Mouse (Mus musculus) hindbrain, embryonic 15.5 days (tissue): ENCODE measurements at regions not wholly inside any gene's neighbourhood (a gene's known extent, or its start where the extent isn't known, plus 50 kb on each side); places are given as distances from the start of the nearest gene placed in this dataset.
A peak's percentile ranks its signal among the peaks of the same experiment; 100 is the strongest.

Experiments
- ATAC-seq: fragments of 200-750 bp; cut with Nextera tagmentation; 2 replicates; pipeline ENCODE4 v1.8.0; 2017; ENCODE audit warnings: low read depth, moderate number of reproducible peaks, moderate TSS enrichment; ENCODE audit not compliant: low FRiP score
- H3K27ac ChIP-seq: fragments of 300-500 bp; sonication (generic); replicated peaks from 2 replicates; pipeline ENCODE4 v1.5.1; 2015; ENCODE audit warnings: mild to moderate bottlenecking, inconsistent platforms
- H3K27me3 ChIP-seq: fragments of 300-500 bp; sonication (generic); 2 replicates; pipeline ENCODE4 v1.6.1; 2015; ENCODE audit warnings: control low read depth, inconsistent platforms
- H3K36me3 ChIP-seq: fragments of 300-500 bp; sonication (generic); 2 replicates; pipeline ENCODE4 v1.6.1; 2015; ENCODE audit warnings: control low read depth, inconsistent platforms
- H3K4me1 ChIP-seq: fragments of 300-500 bp; sonication (generic); replicated peaks from 2 replicates; pipeline ENCODE4 v1.6.1; 2015; ENCODE audit warnings: control low read depth, inconsistent platforms
- H3K4me2 ChIP-seq: fragments of 300-500 bp; sonication (generic); 2 replicates; pipeline ENCODE4 v1.6.1; 2015; ENCODE audit warnings: moderate library complexity, mild to moderate bottlenecking, inconsistent platforms
- H3K4me3 ChIP-seq: fragments of 300-500 bp; sonication (generic); 2 replicates; pipeline ENCODE4 v1.5.1; 2015; ENCODE audit warnings: mild to moderate bottlenecking, inconsistent platforms
- H3K9ac ChIP-seq: fragments of 300-500 bp; sonication (generic); 2 replicates; pipeline ENCODE4 v1.6.1; 2015; ENCODE audit warnings: inconsistent platforms
- H3K9me3 ChIP-seq: fragments of 300-500 bp; sonication (generic); 2 replicates; pipeline ENCODE4 v1.6.1; 2016; ENCODE audit warnings: control low read depth, inconsistent platforms
- WGBS: fragments of 180-500 bp; shearing (Covaris S2); methylation state at CpG from one replicate; pipeline ENCODE4 v1.1.7; 2015; 5-methylcytosine and 5-hydroxymethylcytosine counted together

DNA sequence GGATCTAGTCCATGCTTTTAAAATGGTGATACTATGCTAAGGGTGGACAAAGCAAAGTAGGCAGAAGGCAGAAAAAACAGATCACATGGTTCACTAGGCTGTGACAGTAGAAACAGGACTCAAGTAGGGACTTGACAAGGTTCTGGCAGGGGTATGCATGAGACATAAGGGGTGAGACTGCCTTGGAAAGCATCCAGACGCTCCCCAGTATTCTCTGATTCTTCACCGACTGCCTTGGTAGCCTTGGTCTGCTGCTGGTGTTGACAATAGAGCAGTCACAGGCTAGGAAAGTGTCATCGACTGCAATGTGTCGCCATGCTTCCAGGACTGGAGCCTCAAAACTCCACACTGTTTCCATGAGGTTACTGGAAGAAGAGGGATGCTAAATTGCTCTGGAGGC, 278.1 kb upstream of the Impad1 start:
- H3K27me3 ChIP-seq, result no peaks in the 10 kb centered on the region
- no peaks in the 10 kb centered on the region for H3K4me1 ChIP-seq
- no peak overlapping the region for H3K27ac ChIP-seq
- peak; percentile 34; the same call in 1 of the 2 replicates for ATAC-seq
- H3K36me3 ChIP-seq, result no peaks in the 10 kb centered on the region
- no peak overlapping the region for H3K4me2 ChIP-seq
- no peak overlapping the region for H3K9ac ChIP-seq
- WGBS, result 76% methylated on average over 4 of the region's 4 CpGs
- H3K4me3 ChIP-seq, result no peak overlapping the region
- H3K9me3 ChIP-seq, result no peaks in the 10 kb centered on the region

DNA sequence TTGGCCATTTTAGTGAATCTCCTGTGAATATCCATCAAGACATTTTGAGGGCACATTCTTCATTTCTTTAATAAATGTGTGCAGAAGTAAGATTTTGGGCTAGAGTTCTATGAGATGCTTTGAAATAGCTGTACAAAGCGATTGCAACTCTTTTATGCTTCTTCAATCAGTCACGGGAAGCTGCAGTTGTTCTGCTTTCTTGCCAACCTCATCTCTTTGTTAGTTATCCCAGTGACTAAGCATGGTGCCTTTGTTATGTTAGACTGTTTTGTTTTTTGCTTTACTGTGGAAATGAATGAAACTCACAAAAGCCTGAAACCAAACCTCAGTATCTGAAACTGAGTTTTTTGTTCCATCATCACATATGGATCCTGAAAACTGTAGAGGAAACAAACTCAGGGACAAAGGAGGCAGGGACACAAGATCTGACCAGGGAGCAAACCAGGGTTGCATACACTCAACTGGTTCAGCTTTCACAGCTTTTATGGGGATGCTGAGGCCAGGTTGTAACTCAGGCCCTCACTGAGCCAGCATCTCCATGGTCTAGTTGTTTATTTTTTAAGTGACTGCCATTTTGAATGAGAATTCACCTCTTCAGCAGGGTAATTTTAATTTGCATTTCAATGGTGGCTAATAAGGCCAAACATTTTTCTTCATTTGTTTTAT, 266.3 kb upstream of the Impad1 start:
- H3K4me1 ChIP-seq, result no peaks in the 10 kb centered on the region
- no peak overlapping the region for H3K4me2 ChIP-seq
- WGBS, result 16% methylated on average over 2 of the region's 2 CpGs
- H3K4me3 ChIP-seq, result no peak overlapping the region
- H3K27ac ChIP-seq, result no peak overlapping the region
- no peak for ATAC-seq
- no peaks in the 10 kb centered on the region for H3K27me3 ChIP-seq
- H3K36me3 ChIP-seq, result no peaks in the 10 kb centered on the region
- H3K9me3 ChIP-seq, result no peaks in the 10 kb centered on the region
- no peak overlapping the region for H3K9ac ChIP-seq

DNA sequence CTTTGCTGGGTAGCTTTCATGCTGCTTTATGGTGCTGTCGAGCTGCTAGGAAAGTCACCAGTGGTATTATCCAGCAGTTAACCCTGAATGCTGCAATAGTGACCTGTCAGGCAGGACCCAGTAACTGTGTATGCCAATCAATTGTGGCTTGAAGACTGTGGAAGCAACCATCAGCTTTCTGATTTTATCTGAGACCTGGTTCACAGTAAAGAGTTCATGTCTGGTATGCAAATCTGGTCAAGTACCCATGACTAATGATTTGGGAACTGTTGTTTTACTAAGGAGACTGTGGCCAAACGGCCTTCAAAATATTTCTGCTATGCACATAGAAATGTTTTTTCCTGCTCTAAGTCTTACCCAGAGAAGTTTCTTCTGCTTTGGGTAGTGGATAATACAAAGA, 236.8 kb upstream of the Impad1 start:
- no peaks in the 10 kb centered on the region for H3K36me3 ChIP-seq
- H3K9ac ChIP-seq, result no peak overlapping the region
- no peak overlapping the region for H3K27ac ChIP-seq
- 70% methylated on average over 2 of the region's 2 CpGs for WGBS
- H3K4me3 ChIP-seq, result no peak overlapping the region
- no peaks in the 10 kb centered on the region for H3K9me3 ChIP-seq
- no peaks in the 10 kb centered on the region for H3K4me1 ChIP-seq
- H3K4me2 ChIP-seq, result no peak overlapping the region
- H3K27me3 ChIP-seq, result no peaks in the 10 kb centered on the region
- ATAC-seq, result no peak

DNA sequence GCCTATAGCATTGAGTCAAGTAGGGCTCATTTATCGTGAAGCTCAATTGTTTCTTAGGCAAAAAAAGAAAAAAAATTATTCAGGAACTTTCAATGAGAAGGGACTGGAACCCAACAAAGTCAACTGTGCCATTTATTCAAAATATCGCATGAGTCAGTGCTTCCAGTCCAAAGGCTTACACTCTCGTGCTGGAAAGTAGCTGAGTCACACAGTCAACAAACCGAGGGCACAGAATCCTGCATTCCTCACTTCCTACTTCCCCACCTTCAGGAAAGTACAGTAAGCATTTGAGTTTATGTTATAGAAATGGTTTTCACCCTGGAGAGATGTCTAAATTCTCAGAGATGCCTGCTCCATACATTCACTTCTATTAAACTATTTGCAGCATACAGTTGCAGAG, 194.3 kb upstream of the Impad1 start:
- Histone ChIP-seq H3K27ac (no peak overlapping the region), H3K9me3 (no peaks in the 10 kb centered on the region), H3K4me3 (no peak overlapping the region), H3K4me2 (no peak overlapping the region), H3K9ac (no peak overlapping the region), H3K4me1 (no peaks in the 10 kb centered on the region), H3K36me3 (no peaks in the 10 kb centered on the region), H3K27me3 (no peaks in the 10 kb centered on the region)
- ATAC-seq, result no peak
- 87% methylated on average over 4 of the region's 4 CpGs for WGBS

DNA sequence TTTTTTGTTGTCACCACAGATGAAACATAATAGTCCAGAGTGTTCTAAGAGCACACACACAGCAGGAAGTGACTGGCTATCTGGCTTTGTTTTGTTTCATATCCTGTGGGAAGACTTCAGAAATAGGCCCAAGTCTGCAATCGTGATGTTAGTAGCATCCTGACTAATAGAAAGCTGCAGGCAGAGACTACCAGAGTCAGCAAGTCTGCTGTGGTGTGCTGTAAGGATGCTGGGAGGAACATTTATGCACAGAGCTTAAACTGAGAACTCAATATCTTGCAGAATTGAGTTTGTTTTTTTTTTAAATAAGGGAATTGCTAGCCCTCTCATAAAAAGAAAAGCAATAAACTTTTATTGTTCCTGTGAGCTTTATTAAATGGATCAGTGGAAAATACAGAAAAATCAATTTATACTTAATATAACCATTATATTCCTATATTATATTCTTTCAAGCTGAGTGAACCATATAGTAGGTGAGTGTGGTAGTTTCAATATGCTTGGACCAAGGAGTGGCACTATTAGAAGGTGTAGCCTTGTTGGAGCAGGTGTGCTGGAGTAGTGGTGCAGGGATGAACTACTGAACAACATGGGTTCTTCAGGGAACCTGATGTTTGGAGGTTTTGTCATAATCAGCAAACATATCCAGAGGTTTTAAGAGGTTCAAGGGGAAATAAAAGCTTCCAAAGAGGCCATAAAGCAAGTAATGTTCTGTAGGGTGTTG, 190.5 kb upstream of the Impad1 start:
- no peak overlapping the region for H3K27ac ChIP-seq
- H3K4me1 ChIP-seq, result no peaks in the 10 kb centered on the region
- no peaks in the 10 kb centered on the region for H3K36me3 ChIP-seq
- H3K4me2 ChIP-seq, result no peak overlapping the region
- no peak overlapping the region for H3K9ac ChIP-seq
- no peaks in the 10 kb centered on the region for H3K9me3 ChIP-seq
- 64% methylated on average over 1 of the region's 1 CpGs for WGBS
- no peak overlapping the region for H3K4me3 ChIP-seq
- ATAC-seq, result no peak
- H3K27me3 ChIP-seq, result no peaks in the 10 kb centered on the region

DNA sequence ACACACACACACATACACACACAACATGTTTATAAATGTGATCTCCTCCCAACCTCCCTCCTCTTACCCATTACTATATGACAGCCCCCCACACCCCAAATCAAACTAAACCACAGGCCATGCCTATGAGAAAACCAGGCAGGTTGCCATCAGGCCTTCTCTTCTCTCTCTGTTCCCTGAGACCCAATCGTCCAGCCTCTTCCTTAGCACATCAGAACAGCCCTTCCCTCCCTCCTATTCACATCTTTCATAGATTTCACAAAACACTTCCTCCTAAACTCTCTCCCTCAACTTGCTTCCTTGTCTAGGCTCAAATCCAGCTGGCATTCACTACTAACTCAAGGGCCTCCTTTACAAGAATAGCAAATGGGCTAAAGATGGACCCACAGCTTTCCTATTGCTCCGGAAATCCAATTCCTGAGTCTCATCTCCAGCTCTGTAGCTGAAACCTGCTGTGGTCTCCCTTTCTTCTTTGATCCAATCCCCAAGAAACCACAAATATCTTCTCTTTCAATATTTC, 178.7 kb upstream of the Impad1 start:
- no peak overlapping the region for H3K4me3 ChIP-seq
- no peaks in the 10 kb centered on the region for H3K9me3 ChIP-seq
- ATAC-seq, result no peak
- no peak overlapping the region for H3K27ac ChIP-seq
- H3K36me3 ChIP-seq, result no peaks in the 10 kb centered on the region
- H3K27me3 ChIP-seq, result no peaks in the 10 kb centered on the region
- no peak overlapping the region for H3K4me2 ChIP-seq
- no peak overlapping the region for H3K9ac ChIP-seq
- no peaks in the 10 kb centered on the region for H3K4me1 ChIP-seq
- WGBS, result 91% methylated on average over 2 of the region's 2 CpGs

DNA sequence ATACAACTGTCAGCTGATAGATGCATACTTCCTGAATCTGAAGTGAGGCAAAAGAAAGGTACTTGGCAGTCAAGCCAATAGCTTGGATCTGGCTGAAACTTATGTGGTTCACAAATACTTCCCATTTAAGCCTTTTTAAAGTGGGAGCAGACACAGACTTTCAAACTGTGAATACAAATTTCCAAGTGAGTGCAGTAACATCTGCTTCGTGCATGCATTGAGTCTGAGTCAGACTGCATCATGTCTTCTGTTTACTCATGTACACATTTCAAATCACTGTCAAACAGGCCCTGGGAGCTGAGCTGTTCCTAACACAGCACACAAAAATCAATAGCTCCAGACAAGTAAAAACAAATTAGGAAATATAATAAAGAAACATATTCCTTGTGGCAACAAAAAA, 155.8 kb upstream of the Impad1 start:
- no peak overlapping the region for H3K9ac ChIP-seq
- no peak overlapping the region for H3K4me2 ChIP-seq
- no peaks in the 10 kb centered on the region for H3K36me3 ChIP-seq
- H3K9me3 ChIP-seq, result no peaks in the 10 kb centered on the region
- ATAC-seq, result no peak
- WGBS, result 47% methylated on average over 1 of the region's 1 CpGs
- no peak overlapping the region for H3K4me3 ChIP-seq
- H3K4me1 ChIP-seq, result no peaks in the 10 kb centered on the region
- H3K27me3 ChIP-seq, result no peaks in the 10 kb centered on the region
- H3K27ac ChIP-seq, result no peak overlapping the region

DNA sequence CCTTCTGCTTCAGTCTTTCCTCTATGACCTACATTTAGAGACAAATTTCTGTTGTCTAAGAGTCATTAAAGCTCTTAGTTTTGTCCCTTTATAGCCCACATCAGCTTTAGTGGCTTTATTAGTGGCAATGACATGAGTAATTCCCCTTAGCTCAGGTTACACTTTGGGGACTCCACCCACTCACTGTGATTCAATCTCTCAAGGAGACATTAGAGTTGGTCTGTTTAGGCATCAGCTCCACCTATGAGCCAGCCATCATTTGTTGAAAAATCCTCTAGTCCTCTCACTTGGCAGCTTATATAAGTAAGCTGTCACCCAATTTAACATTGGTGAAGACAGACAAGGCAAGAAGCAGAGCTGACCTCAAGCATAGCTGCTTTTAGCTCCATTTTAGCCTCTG, 151.3 kb upstream of the Impad1 start:
- Histone ChIP-seq H3K9me3 (no peaks in the 10 kb centered on the region), H3K4me1 (no peaks in the 10 kb centered on the region), H3K36me3 (no peaks in the 10 kb centered on the region)

DNA sequence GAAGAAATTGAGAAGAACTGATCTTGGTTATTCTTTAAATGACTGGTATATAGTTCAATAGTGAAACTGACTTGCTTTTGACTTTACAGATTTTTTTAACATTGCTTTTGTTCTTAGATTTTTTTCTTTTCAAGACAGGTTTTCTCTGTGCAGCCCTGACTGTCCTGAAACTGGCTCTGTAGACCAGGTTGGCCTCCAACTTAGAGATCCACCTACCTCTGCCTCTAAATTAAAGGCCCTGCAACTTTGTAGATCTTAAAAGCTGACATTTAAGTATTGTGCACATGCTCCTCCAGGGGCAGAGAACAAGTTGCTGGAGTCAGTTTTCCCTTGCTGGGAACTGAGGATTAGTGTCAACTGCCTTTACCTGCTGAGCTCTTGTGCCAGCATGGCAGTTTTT, 132.6 kb upstream of the Impad1 start:
- Histone ChIP-seq H3K4me2 (no peak overlapping the region), H3K9ac (no peak overlapping the region), H3K4me3 (no peak overlapping the region), H3K9me3 (no peaks in the 10 kb centered on the region), H3K36me3 (no peaks in the 10 kb centered on the region), H3K4me1 (no peaks in the 10 kb centered on the region), H3K27me3 (no peaks in the 10 kb centered on the region), H3K27ac (no peak overlapping the region)
- no peak for ATAC-seq

More for the DNA sequence above, 151.3 kb upstream of the Impad1 start:
- Histone ChIP-seq H3K27ac (no peak overlapping the region), H3K4me3 (no peak overlapping the region), H3K4me2 (no peak overlapping the region), H3K9ac (no peak overlapping the region), H3K27me3 (no peaks in the 10 kb centered on the region)
- ATAC-seq, result no peak

DNA sequence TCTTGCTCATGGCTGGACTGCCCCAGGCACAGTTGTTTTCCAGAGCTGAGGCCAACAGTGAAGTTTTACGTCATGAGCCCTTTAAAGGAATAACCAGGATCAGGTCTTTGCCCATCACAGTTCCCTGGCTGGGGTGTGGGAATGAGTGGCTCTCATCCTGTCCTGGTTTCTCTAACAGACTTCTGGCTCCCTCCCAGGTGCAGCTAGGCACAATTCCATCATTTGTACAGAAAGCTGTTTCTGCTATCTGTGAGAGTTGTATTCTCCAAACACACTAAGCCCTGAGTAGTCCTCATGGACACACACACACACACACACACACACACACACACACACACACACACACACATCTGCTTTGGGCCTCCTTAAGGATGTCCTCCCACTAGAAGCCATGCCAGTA, 127.1 kb upstream of the Impad1 start:
- Histone ChIP-seq H3K9ac (no peak overlapping the region), H3K4me3 (no peak overlapping the region), H3K27me3 (no peaks in the 10 kb centered on the region), H3K4me2 (no peak overlapping the region), H3K27ac (no peak overlapping the region), H3K36me3 (no peaks in the 10 kb centered on the region), H3K9me3 (no peaks in the 10 kb centered on the region), H3K4me1 (no peaks in the 10 kb centered on the region)
- 96% methylated on average over 1 of the region's 1 CpGs for WGBS
- no peak for ATAC-seq

DNA sequence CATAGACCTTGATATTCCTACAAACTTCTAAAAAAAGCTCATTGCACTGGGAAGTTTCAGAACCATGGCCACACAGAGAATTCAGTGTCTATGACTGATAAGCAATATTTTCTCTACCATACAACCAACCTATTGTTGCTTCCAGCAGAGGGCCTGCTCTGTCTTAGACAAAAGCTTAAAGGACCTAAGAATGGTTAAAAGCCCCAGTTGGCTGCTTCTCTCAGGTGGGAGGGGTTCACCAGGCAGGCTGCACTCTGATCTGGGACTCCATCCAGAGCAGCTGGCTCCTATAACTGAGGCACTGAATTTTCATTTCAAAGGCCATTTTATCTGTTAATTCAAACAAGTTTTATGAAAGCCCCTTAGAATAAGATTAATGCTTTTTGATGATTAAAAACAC, 82.1 kb upstream of the Impad1 start:
- Histone ChIP-seq H3K36me3 (no peaks in the 10 kb centered on the region), H3K27ac (no peak overlapping the region), H3K4me3 (no peak overlapping the region), H3K4me2 (no peak overlapping the region), H3K9ac (no peak overlapping the region), H3K4me1 (no peaks in the 10 kb centered on the region), H3K9me3 (no peaks in the 10 kb centered on the region), H3K27me3 (no peaks in the 10 kb centered on the region)
- ATAC-seq, result 0 out of 2 replicates have a peak, but pooled peaks have one; percentile 45

DNA sequence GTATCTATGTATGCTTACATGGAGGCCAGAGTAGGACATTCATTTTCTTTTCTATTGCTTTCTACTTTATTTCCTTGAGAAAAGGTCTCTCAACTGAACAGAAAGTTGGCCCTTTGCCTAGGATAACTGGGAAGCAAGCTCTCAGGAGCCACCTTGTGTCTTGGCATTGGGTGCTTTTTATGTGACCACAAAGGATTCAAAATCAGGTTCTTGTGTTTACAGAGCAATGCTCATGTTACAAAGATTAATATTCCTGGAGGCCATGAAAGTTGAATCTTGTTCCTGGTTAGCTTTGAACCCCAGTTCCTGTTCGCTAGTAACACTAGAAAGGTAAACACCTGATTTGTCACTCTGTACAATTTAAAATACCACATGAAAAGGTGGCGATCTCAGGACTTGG, 65.2 kb upstream of the Impad1 start:
- no peaks in the 10 kb centered on the region for H3K27me3 ChIP-seq
- H3K4me2 ChIP-seq, result no peak overlapping the region
- no peak overlapping the region for H3K27ac ChIP-seq
- no peak for ATAC-seq
- H3K36me3 ChIP-seq, result no peaks in the 10 kb centered on the region
- H3K9ac ChIP-seq, result no peak overlapping the region
- no peaks in the 10 kb centered on the region for H3K9me3 ChIP-seq
- WGBS, result 90% methylated on average over 2 of the region's 2 CpGs
- H3K4me1 ChIP-seq, result no peaks in the 10 kb centered on the region
- H3K4me3 ChIP-seq, result no peak overlapping the region
